Mouse (Mus musculus) hindbrain, embryonic 15.5 days (tissue): ENCODE results near the gene 4930556J24Rik. TPM values are rescaled to one million over a fixed set of nuclear protein-coding genes. Genes with fewer than 3 reads are reported as not detected.
A peak's percentile ranks its signal among the peaks of the same experiment; 100 is the strongest.

ENCODE experiments used
- ATAC-seq: fragments of 200-750 bp; cut with Nextera tagmentation; 2 replicates; pipeline ENCODE4 v1.8.0; 2017; ENCODE audit warnings: low read depth, moderate number of reproducible peaks, moderate TSS enrichment; ENCODE audit not compliant: low FRiP score
- H3K27ac ChIP-seq: fragments of 300-500 bp; sonication (generic); replicated peaks from 2 replicates; pipeline ENCODE4 v1.5.1; 2015; ENCODE audit warnings: mild to moderate bottlenecking, inconsistent platforms
- H3K27me3 ChIP-seq: fragments of 300-500 bp; sonication (generic); 2 replicates; pipeline ENCODE4 v1.6.1; 2015; ENCODE audit warnings: control low read depth, inconsistent platforms
- H3K36me3 ChIP-seq: fragments of 300-500 bp; sonication (generic); 2 replicates; pipeline ENCODE4 v1.6.1; 2015; ENCODE audit warnings: control low read depth, inconsistent platforms
- H3K4me1 ChIP-seq: fragments of 300-500 bp; sonication (generic); replicated peaks from 2 replicates; pipeline ENCODE4 v1.6.1; 2015; ENCODE audit warnings: control low read depth, inconsistent platforms
- H3K4me2 ChIP-seq: fragments of 300-500 bp; sonication (generic); 2 replicates; pipeline ENCODE4 v1.6.1; 2015; ENCODE audit warnings: moderate library complexity, mild to moderate bottlenecking, inconsistent platforms
- H3K4me3 ChIP-seq: fragments of 300-500 bp; sonication (generic); 2 replicates; pipeline ENCODE4 v1.5.1; 2015; ENCODE audit warnings: mild to moderate bottlenecking, inconsistent platforms
- H3K9ac ChIP-seq: fragments of 300-500 bp; sonication (generic); 2 replicates; pipeline ENCODE4 v1.6.1; 2015; ENCODE audit warnings: inconsistent platforms
- H3K9me3 ChIP-seq: fragments of 300-500 bp; sonication (generic); 2 replicates; pipeline ENCODE4 v1.6.1; 2016; ENCODE audit warnings: control low read depth, inconsistent platforms
- WGBS: fragments of 180-500 bp; shearing (Covaris S2); methylation state at CpG from one replicate; pipeline ENCODE4 v1.1.7; 2015; 5-methylcytosine and 5-hydroxymethylcytosine counted together
- polyA plus RNA-seq: library from polyadenylated mRNA; unstranded; fragments of >200 nt; fragmentation: Nextera tagmentation; extraction: Ambion mirVana; gene quantifications from 2 replicates; pipeline ENCODE4 v1.2.1, GENCODE M21; 2015

The 4930556J24Rik gene
- polyA plus RNA-seq, 1 experiment from 2014 or later, result 0.13 TPM

DNA sequence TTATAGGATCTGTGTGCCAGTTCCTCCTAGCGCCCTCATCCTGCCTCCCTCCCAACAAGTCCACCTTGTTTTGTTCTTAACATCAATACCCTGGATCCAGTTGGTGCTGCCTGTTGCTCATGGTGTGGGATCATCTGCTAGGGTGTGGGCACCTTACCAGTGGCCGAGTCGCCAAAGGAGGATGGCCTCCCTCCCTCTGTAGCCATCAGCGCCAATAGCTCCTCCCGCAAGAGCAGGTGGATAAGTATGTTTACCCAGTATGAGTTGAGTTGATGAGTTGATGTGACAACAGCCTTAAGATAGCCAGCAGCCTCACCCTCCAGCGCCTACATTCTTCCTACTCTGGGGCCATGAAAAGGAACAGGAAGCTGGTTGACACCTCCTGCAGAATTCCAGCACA lies 76.3 kb downstream of the 4930556J24Rik start:
- Histone ChIP-seq H3K27me3 (no peaks in the 10 kb centered on the region), H3K4me2 (no peak overlapping the region), H3K27ac (no peak overlapping the region), H3K4me3 (no peak overlapping the region), H3K9ac (no peak overlapping the region), H3K4me1 (peaks cover 21% of the 10 kb centered on the region), H3K36me3 (peaks cover 16% of the 10 kb centered on the region), H3K9me3 (no peaks in the 10 kb centered on the region)
- no peak for ATAC-seq
- WGBS, result 90% methylated on average over 6 of the region's 6 CpGs

DNA sequence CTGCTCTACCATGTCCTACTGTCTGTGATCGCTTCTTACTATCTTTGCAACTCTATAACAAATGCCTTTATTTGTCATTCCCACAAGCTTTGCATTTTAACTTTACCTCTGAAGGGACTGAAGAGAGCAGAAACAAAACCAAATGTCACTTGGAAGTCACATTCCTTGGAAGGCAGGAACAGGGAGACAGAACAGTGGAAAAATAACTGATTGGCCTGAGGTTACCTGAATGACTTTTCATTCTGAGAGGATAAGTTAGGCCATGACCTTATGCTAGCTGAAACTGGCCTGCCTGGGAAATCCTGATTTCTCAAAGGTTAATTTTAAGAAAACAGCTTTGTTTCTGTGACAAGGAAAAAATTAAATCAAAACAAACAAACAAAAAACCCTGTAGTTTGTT lies 80.6 kb downstream of the 4930556J24Rik start:
- peaks cover 17% of the 10 kb centered on the region for H3K4me1 ChIP-seq
- H3K4me3 ChIP-seq, result no peak overlapping the region
- no peak for ATAC-seq
- 85% methylated on average over 1 of the region's 1 CpGs for WGBS
- H3K27me3 ChIP-seq, result no peaks in the 10 kb centered on the region
- H3K9me3 ChIP-seq, result no peaks in the 10 kb centered on the region
- no peak overlapping the region; the same call in 1 of the 2 replicates for H3K4me2 ChIP-seq
- peaks cover 14% of the 10 kb centered on the region for H3K36me3 ChIP-seq
- no peak overlapping the region for H3K27ac ChIP-seq
- no peak overlapping the region for H3K9ac ChIP-seq

DNA sequence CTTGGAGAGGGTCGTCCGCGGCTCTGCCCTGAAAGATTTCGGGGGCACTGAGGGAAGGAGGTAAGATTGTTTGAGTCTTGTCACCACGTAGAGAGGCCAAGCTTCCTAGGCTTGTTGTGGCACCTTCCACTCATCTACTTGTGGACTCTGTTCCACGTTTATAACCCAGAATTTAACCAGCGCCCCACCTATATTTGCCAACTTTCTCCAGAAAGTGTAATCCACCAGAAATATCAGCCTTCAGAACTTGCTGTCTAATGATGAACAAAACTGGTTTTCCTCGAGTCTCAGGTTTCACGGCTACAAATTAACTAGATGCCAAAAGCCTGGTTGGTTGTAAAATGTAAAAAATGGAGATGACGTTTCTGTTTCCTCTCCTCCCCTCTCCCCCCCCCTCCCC lies 81.1 kb downstream of the 4930556J24Rik start:
- peaks cover 14% of the 10 kb centered on the region for H3K36me3 ChIP-seq
- H3K27ac ChIP-seq, result peak overlapping the region; percentile 77
- H3K4me1 ChIP-seq, result peaks cover 17% of the 10 kb centered on the region
- no peaks in the 10 kb centered on the region for H3K27me3 ChIP-seq
- WGBS, result 4% methylated on average over 10 of the region's 10 CpGs
- ATAC-seq, result no peak
- peak overlapping the region; percentile 49 for H3K4me3 ChIP-seq
- H3K9me3 ChIP-seq, result no peaks in the 10 kb centered on the region
- H3K9ac ChIP-seq, result peak overlapping the region; percentile 48
- peak overlapping the region; percentile 83 for H3K4me2 ChIP-seq

DNA sequence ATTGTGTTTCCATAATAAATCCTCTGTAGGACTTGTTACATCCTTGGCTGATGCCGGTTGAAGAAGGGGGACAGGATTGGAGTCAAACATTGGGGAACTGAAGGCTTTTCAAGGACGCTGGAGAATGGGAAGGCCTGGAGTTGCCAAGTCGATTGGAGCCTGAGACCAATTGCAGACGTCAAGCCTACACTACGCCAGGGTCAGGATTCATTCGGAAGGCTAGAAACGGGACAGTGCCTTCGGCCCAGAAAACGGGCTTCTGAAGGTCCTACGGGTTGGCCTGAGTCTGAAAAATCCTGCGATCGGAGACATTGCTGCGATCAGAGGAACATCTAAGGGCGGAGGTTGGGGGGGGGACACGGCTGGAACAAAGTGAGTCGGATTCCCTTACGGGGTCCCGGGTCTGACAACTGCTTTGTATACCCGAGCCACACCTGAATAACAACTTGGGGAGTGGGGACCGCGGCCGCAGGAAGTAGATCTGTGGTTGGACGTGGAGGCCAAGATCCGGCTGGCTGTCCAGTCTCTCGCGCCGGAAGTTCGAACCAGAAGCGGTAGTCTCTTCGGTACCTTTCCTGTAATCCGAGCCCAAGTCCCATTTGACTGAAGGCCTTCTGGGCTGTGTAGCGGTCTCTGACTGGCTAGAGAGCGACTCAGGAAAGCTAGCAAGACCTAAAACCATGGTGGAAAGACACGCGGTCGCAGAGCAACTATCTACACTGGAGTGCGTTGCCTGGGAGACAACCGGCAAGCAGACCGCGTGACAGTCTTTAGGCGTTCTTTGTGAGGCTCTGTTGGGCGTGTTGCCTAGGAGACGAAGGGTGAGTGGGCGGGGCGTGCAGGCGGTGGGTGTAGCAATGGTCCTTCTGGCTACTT lies 81.9 kb downstream of the 4930556J24Rik start, which contains the start of the genes 4921536K21Rik and Dusp18:
4921536K21Rik (minus strand) TSS at position 693 of the 876 bp plus-strand sequence.
Dusp18 (plus strand) TSS at position 835 of the 876 bp plus-strand sequence.
- H3K9me3 ChIP-seq, result no peaks in the 10 kb centered on the region
- H3K4me2 ChIP-seq, result peak within 1 kb of the TSS; percentile 83
- ATAC-seq, result peak; percentile 99
- peaks cover 14% of the 10 kb centered on the region for H3K36me3 ChIP-seq
- peak within 1 kb of the TSS; percentile 48 for H3K9ac ChIP-seq
- peak within 1 kb of the TSS; percentile 49 for H3K4me3 ChIP-seq
- H3K4me1 ChIP-seq, result peaks cover 17% of the 10 kb centered on the region
- 1% methylated on average over 46 of the region's 46 CpGs for WGBS
- H3K27me3 ChIP-seq, result no peaks in the 10 kb centered on the region
- H3K27ac ChIP-seq, result peak within 1 kb of the TSS; percentile 77

DNA sequence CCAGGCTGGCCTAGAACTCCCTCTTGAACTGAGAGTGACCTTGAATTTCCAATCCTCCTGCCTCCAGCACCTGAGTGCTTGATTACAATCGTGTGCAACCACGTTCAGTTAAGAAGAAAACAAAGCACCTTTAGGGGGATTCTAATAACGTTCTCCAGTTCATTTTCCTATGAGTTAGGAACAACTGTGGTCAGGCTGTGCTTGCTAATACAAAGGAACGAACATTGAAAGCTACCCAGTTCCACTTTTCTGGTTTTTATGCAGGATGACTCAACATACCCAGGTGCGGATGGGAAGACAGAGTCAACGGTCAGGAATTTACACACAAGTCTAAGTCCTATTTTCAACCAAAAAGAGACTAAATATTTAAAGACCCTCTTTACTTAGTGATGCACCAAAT lies 82.6 kb downstream of the 4930556J24Rik start:
- H3K9me3 ChIP-seq, result no peaks in the 10 kb centered on the region
- no peak for ATAC-seq
- H3K4me1 ChIP-seq, result peaks cover 12% of the 10 kb centered on the region
- peak overlapping the region; percentile 49; the same call in 1 of the 2 replicates for H3K4me3 ChIP-seq
- H3K27me3 ChIP-seq, result no peaks in the 10 kb centered on the region
- H3K9ac ChIP-seq, result no peak overlapping the region
- H3K36me3 ChIP-seq, result peaks cover 14% of the 10 kb centered on the region
- peak overlapping the region; percentile 83 for H3K4me2 ChIP-seq
- WGBS, result 82% methylated on average over 6 of the region's 6 CpGs
- no peak overlapping the region for H3K27ac ChIP-seq

Other genes with a start within 250 kb of the 4930556J24Rik start
- gene Osbp2, start 112.9 kb downstream of the 4930556J24Rik start, polyA plus RNA-seq, result 28.7 and 33.1 TPM in 2 replicates
- gene 4921536K21Rik, start 81.7 kb downstream of the 4930556J24Rik start, polyA plus RNA-seq, result 0.43 and 0.53 TPM in 2 replicates
- 28.4 and 33.1 TPM in 2 replicates for gene Dusp18, start 81.5 kb downstream of the 4930556J24Rik start, polyA plus RNA-seq
- gene Slc35e4, start 62.1 kb downstream of the 4930556J24Rik start, polyA plus RNA-seq, result 17.3 and 20.3 TPM in 2 replicates
- 27.2 and 28.3 TPM in 2 replicates for gene Tcn2, start 44.6 kb downstream of the 4930556J24Rik start, polyA plus RNA-seq
- gene Pes1, start 12.8 kb downstream of the 4930556J24Rik start, polyA plus RNA-seq, result 55.2 and 57.5 TPM in 2 replicates
- gene Gal3st1, start 6.9 kb upstream of the 4930556J24Rik start, polyA plus RNA-seq, result 9.5 and 9.8 TPM in 2 replicates
- not detected in 2 replicates for gene Sec14l4, start 54.7 kb upstream of the 4930556J24Rik start, polyA plus RNA-seq
- 0.39 and 0.86 TPM in 2 replicates for gene Sec14l3, start 88.1 kb upstream of the 4930556J24Rik start, polyA plus RNA-seq
- 10.7 and 12.3 TPM in 2 replicates for gene Mtfp1, start 118.7 kb upstream of the 4930556J24Rik start, polyA plus RNA-seq
- 6.1 and 6.4 TPM in 2 replicates for gene Sec14l2, start 146.6 kb upstream of the 4930556J24Rik start, polyA plus RNA-seq
- gene Rnf215, start 158.4 kb upstream of the 4930556J24Rik start, polyA plus RNA-seq, result 46.4 and 48.7 TPM in 2 replicates
- gene Ccdc157, start 183.5 kb upstream of the 4930556J24Rik start, polyA plus RNA-seq, result 8.3 and 10.0 TPM in 2 replicates
- 46.5 and 52.9 TPM in 2 replicates for gene Sf3a1, start 183.6 kb upstream of the 4930556J24Rik start, polyA plus RNA-seq
- gene Tbc1d10a, start 210.0 kb upstream of the 4930556J24Rik start, polyA plus RNA-seq, result 36.3 and 38.1 TPM in 2 replicates
- 4.6 and 5.3 TPM in 2 replicates for gene Castor1, start 241.4 kb upstream of the 4930556J24Rik start, polyA plus RNA-seq